Mouse (Mus musculus) E14TG2a.4 (cell line): ENCODE measurements around the gene Tacr2.

Source experiments
- CTCF ChIP-seq: conservative IDR thresholded peaks from 2 replicates; pipeline ENCODE4 v1.5.1; 2014; ENCODE audit warnings: low read length
- NANOG ChIP-seq: IDR thresholded peaks from 2 replicates; pipeline ENCODE4 v1.6.1; 2014; ENCODE audit warnings: borderline replicate concordance, low read length, mixed read lengths
- POU5F1 ChIP-seq: IDR thresholded peaks from 2 replicates; pipeline ENCODE4 v1.6.1; 2014; ENCODE audit warnings: low read length, borderline replicate concordance

- TF ChIP-seq CTCF (no peak), NANOG (no peak), POU5F1 (no peak)
These were observed 13.6 kb upstream of the Tacr2 start for GRCm38 (mm10) chr10:62238688-62239087.
